Mouse (Mus musculus) brain, embryonic 14.5 days (tissue): ENCODE measurements around the gene Trpm5.

Source experiments
- CTCF ChIP-seq: fragments of 200-500 bp; IDR thresholded peaks from 2 replicates; pipeline ENCODE4 v1.5.1; 2012; ENCODE audit warnings: inconsistent platforms, mild to moderate bottlenecking, moderate library complexity, borderline replicate concordance; ENCODE audit not compliant: insufficient read depth, insufficient read length; ENCODE audit errors: extremely low read depth
- POLR2A ChIP-seq: fragments of 200-500 bp; IDR thresholded peaks from 2 replicates; pipeline ENCODE4 v1.6.1; 2012; ENCODE audit warnings: mild to moderate bottlenecking, inconsistent platforms, borderline replicate concordance; ENCODE audit not compliant: poor library complexity, insufficient read depth, insufficient read length, severe bottlenecking; ENCODE audit errors: extremely low read depth

DNA sequence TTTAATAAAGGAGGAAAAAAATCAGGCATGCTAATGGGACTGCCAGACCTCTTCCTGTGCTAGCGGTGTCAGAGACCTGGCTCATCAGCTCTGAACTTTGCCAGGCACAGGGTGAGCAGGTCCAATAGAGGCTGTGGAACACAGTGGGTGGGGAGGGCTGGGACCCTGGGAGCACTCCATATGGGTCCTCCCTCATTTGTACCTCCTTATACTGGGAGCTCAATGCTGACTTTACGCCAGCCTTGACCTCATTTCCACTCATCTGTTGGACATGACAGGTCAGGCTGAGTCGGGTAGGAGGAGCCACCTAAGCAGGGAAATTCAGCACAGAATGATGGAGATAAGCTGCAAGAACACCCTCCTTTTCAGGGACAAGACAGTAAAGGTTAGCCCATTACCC is 26.5 kb downstream of the Trpm5 start:
- TF ChIP-seq CTCF (no peak), POLR2A (no peak)
